Mouse (Mus musculus) midbrain, embryonic 13.5 days (tissue): ENCODE results near the gene Car8. TPM values are rescaled to one million over a fixed set of nuclear protein-coding genes. Genes with fewer than 3 reads are reported as not detected.

Source experiments
- ATAC-seq: fragments of 200-750 bp; cut with Nextera tagmentation; 2 replicates; pipeline ENCODE4 v1.8.0; 2017; ENCODE audit warnings: mild to moderate bottlenecking, moderate TSS enrichment, moderate library complexity
- H3K27ac ChIP-seq: fragments of 300-500 bp; sonication (generic); 2 replicates; pipeline ENCODE4 v1.5.1; 2015; ENCODE audit warnings: inconsistent platforms, mild to moderate bottlenecking, moderate library complexity
- H3K27me3 ChIP-seq: fragments of 300-500 bp; sonication (generic); 2 replicates; pipeline ENCODE4 v1.6.1; 2015; ENCODE audit warnings: mild to moderate bottlenecking, inconsistent platforms
- H3K36me3 ChIP-seq: fragments of 300-500 bp; sonication (generic); 2 replicates; pipeline ENCODE4 v1.6.1; 2015; ENCODE audit warnings: mild to moderate bottlenecking, inconsistent platforms
- H3K4me1 ChIP-seq: fragments of 300-500 bp; sonication (generic); replicated peaks from 2 replicates; pipeline ENCODE4 v1.6.1; 2015; ENCODE audit warnings: inconsistent platforms
- H3K4me2 ChIP-seq: fragments of 300-500 bp; sonication (generic); replicated peaks from 2 replicates; pipeline ENCODE4 v1.6.1; 2015; ENCODE audit warnings: moderate library complexity, mild to moderate bottlenecking, inconsistent platforms
- H3K4me3 ChIP-seq: fragments of 300-500 bp; sonication (generic); replicated peaks from 2 replicates; pipeline ENCODE4 v1.5.1; 2015; ENCODE audit warnings: mild to moderate bottlenecking, inconsistent platforms
- H3K9ac ChIP-seq: fragments of 300-500 bp; sonication (generic); replicated peaks from 2 replicates; pipeline ENCODE4 v1.6.1; 2015; ENCODE audit warnings: mild to moderate bottlenecking, inconsistent platforms
- H3K9me3 ChIP-seq: fragments of 300-500 bp; sonication (generic); 2 replicates; pipeline ENCODE4 v1.6.1; 2016; ENCODE audit warnings: mild to moderate bottlenecking, inconsistent platforms
- WGBS: fragments of 180-500 bp; shearing (Covaris S2); methylation state at CpG from one replicate; pipeline ENCODE4 v1.1.7; 2015; 5-methylcytosine and 5-hydroxymethylcytosine counted together
- polyA plus RNA-seq: library from polyadenylated mRNA; unstranded; fragments of >200 nt; fragmentation: Nextera tagmentation; extraction: Ambion mirVana; gene quantifications from 2 replicates; pipeline ENCODE4 v1.2.1, GENCODE M21; 2015

Car8 gene
- polyA plus RNA-seq: 1.5 and 2.2 TPM in 2 replicates

- WGBS: under 1% methylated on average over 48 of the region's 49 CpGs
Observed at GRCm38 (mm10) chr4:8238560-8239305, at the start of gene Car8. Gene Car8 (minus strand): TSS chr4:8239041.

GRCm38 (mm10) chr4:8284934-8285333 lies 46.1 kb upstream of the Car8 start:
- 95% methylated on average over 1 of the region's 1 CpGs for WGBS
- ATAC-seq: no peak

More at GRCm38 (mm10) chr4:8238560-8239305, at the start of gene Car8:
- peak within 1 kb of the TSS; percentile 78 for H3K9ac ChIP-seq
- H3K27me3 ChIP-seq: peaks cover 15% of the 10 kb centered on the region; the same call in 1 of the 2 replicates
- H3K4me2 ChIP-seq: peak within 1 kb of the TSS; percentile 99
- H3K27ac ChIP-seq: no peak within 1 kb of the TSS
- H3K4me3 ChIP-seq: peak within 1 kb of the TSS; percentile 73
- no peaks in the 10 kb centered on the region for H3K9me3 ChIP-seq
- H3K4me1 ChIP-seq: peaks cover 8% of the 10 kb centered on the region; the same call in 1 of the 2 replicates
- peak; percentile 94 for ATAC-seq
- H3K36me3 ChIP-seq: no peaks in the 10 kb centered on the region

GRCm38 (mm10) chr4:8278159-8278558 lies 39.3 kb upstream of the Car8 start:
- no peaks in the 10 kb centered on the region for H3K4me1 ChIP-seq
- no peaks in the 10 kb centered on the region for H3K27me3 ChIP-seq
- no peak for ATAC-seq
- no peaks in the 10 kb centered on the region for H3K36me3 ChIP-seq
- no peak overlapping the region for H3K4me2 ChIP-seq
- no peaks in the 10 kb centered on the region for H3K9me3 ChIP-seq
- H3K4me3 ChIP-seq: no peak overlapping the region
- no peak overlapping the region for H3K9ac ChIP-seq
- no peak overlapping the region for H3K27ac ChIP-seq
- 95% methylated on average over 2 of the region's 2 CpGs for WGBS

More at GRCm38 (mm10) chr4:8284934-8285333, 46.1 kb upstream of the Car8 start:
- no peak overlapping the region for H3K9ac ChIP-seq
- H3K4me1 ChIP-seq: no peaks in the 10 kb centered on the region
- H3K36me3 ChIP-seq: no peaks in the 10 kb centered on the region
- H3K27ac ChIP-seq: no peak overlapping the region
- H3K27me3 ChIP-seq: no peaks in the 10 kb centered on the region
- H3K9me3 ChIP-seq: no peaks in the 10 kb centered on the region
- no peak overlapping the region for H3K4me3 ChIP-seq
- H3K4me2 ChIP-seq: no peak overlapping the region

- WGBS: 80% methylated on average over 3 of the region's 3 CpGs
- Histone ChIP-seq H3K4me3 (no peak overlapping the region), H3K36me3 (no peaks in the 10 kb centered on the region), H3K4me2 (no peak overlapping the region), H3K27me3 (no peaks in the 10 kb centered on the region), H3K9me3 (no peaks in the 10 kb centered on the region), H3K4me1 (no peaks in the 10 kb centered on the region), H3K9ac (no peak overlapping the region), H3K27ac (no peak overlapping the region)
- no peak for ATAC-seq
Observed at GRCm38 (mm10) chr4:8249805-8250204, 11.0 kb upstream of the Car8 start.

GRCm38 (mm10) chr4:8245495-8246063 lies 6.7 kb upstream of the Car8 start:
- ATAC-seq: no peak
- H3K9me3 ChIP-seq: no peaks in the 10 kb centered on the region
- H3K9ac ChIP-seq: no peak overlapping the region
- no peaks in the 10 kb centered on the region for H3K36me3 ChIP-seq
- no peak overlapping the region for H3K27ac ChIP-seq
- 94% methylated on average over 1 of the region's 1 CpGs for WGBS
- H3K4me1 ChIP-seq: no peaks in the 10 kb centered on the region
- no peaks in the 10 kb centered on the region for H3K27me3 ChIP-seq
- no peak overlapping the region for H3K4me3 ChIP-seq
- H3K4me2 ChIP-seq: no peak overlapping the region

- no peaks in the 10 kb centered on the region for H3K27me3 ChIP-seq
- no peak overlapping the region for H3K27ac ChIP-seq
- no peak for ATAC-seq
- H3K9me3 ChIP-seq: no peaks in the 10 kb centered on the region
- H3K9ac ChIP-seq: no peak overlapping the region
- no peak overlapping the region for H3K4me3 ChIP-seq
- H3K36me3 ChIP-seq: no peaks in the 10 kb centered on the region
- H3K4me2 ChIP-seq: no peak overlapping the region
- H3K4me1 ChIP-seq: no peaks in the 10 kb centered on the region
- WGBS: 86% methylated on average over 3 of the region's 3 CpGs
Observed at GRCm38 (mm10) chr4:8245062-8245461, 6.2 kb upstream of the Car8 start.

GRCm38 (mm10) chr4:8239699-8240098 lies 858 bp upstream of the Car8 start:
- H3K9me3 ChIP-seq: no peaks in the 10 kb centered on the region
- H3K27ac ChIP-seq: no peak overlapping the region
- no peak for ATAC-seq
- no peak overlapping the region for H3K4me3 ChIP-seq
- no peak overlapping the region for H3K4me2 ChIP-seq
- no peaks in the 10 kb centered on the region for H3K36me3 ChIP-seq
- no peak overlapping the region for H3K9ac ChIP-seq
- peaks cover 8% of the 10 kb centered on the region; the same call in 1 of the 2 replicates for H3K4me1 ChIP-seq
- WGBS: 71% methylated on average over 11 of the region's 11 CpGs
- H3K27me3 ChIP-seq: peaks cover 15% of the 10 kb centered on the region; the same call in 1 of the 2 replicates

- Histone ChIP-seq H3K4me1 (peaks cover 8% of the 10 kb centered on the region; the same call in 1 of the 2 replicates), H3K9ac (peak overlapping the region; percentile 78), H3K27ac (no peak overlapping the region), H3K27me3 (peaks cover 15% of the 10 kb centered on the region; the same call in 1 of the 2 replicates), H3K4me3 (peak overlapping the region; percentile 73), H3K9me3 (no peaks in the 10 kb centered on the region), H3K4me2 (peak overlapping the region; percentile 99), H3K36me3 (no peaks in the 10 kb centered on the region)
- 19% methylated on average over 11 of the region's 11 CpGs for WGBS
- ATAC-seq: peak; percentile 65
Observed at GRCm38 (mm10) chr4:8239306-8239670, 447 bp upstream of the Car8 start.

- H3K4me3 ChIP-seq: no peak overlapping the region
- WGBS: 78% methylated on average over 12 of the region's 12 CpGs
- H3K27ac ChIP-seq: no peak overlapping the region
- 0 out of 2 replicates have a peak, but pooled peaks have one; percentile 50 for ATAC-seq
- H3K4me1 ChIP-seq: no peaks in the 10 kb centered on the region
- no peaks in the 10 kb centered on the region for H3K36me3 ChIP-seq
- no peak overlapping the region for H3K9ac ChIP-seq
- no peak overlapping the region for H3K4me2 ChIP-seq
- H3K27me3 ChIP-seq: peaks cover 4% of the 10 kb centered on the region; the same call in 1 of the 2 replicates
- no peaks in the 10 kb centered on the region for H3K9me3 ChIP-seq
Observed at GRCm38 (mm10) chr4:8232393-8233111, 6.3 kb downstream of the Car8 start.

GRCm38 (mm10) chr4:8231291-8231871 lies 7.5 kb downstream of the Car8 start:
- WGBS: 90% methylated on average over 5 of the region's 5 CpGs
- Histone ChIP-seq H3K4me1 (no peaks in the 10 kb centered on the region), H3K36me3 (no peaks in the 10 kb centered on the region), H3K4me2 (no peak overlapping the region), H3K27me3 (no peaks in the 10 kb centered on the region), H3K9ac (no peak overlapping the region), H3K4me3 (no peak overlapping the region), H3K9me3 (no peaks in the 10 kb centered on the region), H3K27ac (no peak overlapping the region)
- no peak for ATAC-seq

GRCm38 (mm10) chr4:8229661-8230298 lies 9.1 kb downstream of the Car8 start:
- H3K36me3 ChIP-seq: no peaks in the 10 kb centered on the region
- no peak overlapping the region for H3K4me2 ChIP-seq
- 39% methylated on average over 3 of the region's 3 CpGs for WGBS
- no peaks in the 10 kb centered on the region for H3K9me3 ChIP-seq
- no peak overlapping the region for H3K9ac ChIP-seq
- H3K27ac ChIP-seq: no peak overlapping the region
- H3K4me1 ChIP-seq: no peaks in the 10 kb centered on the region
- ATAC-seq: no peak
- no peak overlapping the region for H3K4me3 ChIP-seq
- H3K27me3 ChIP-seq: no peaks in the 10 kb centered on the region
